Mouse (Mus musculus) adrenal gland, postnatal 4 days (tissue): ENCODE data around the gene Kctd2. TPM values are rescaled to one million over a fixed set of nuclear protein-coding genes. Genes with fewer than 3 reads are reported as not detected.
A peak's percentile ranks its signal among the peaks of the same experiment; 100 is the strongest.
"Not testable (repeated sequence)": the region's sequence is repeated elsewhere in the genome, so short reads cannot be mapped to it uniquely, and the experiment has no call there.

Experiments
- DNase-seq, 2 experiments: peaks; one replicate each; pipeline ENCODE4 v3.0.0; 2021 to 2022; ENCODE audit warnings: low spot score in 2 of 2, mixed read lengths in 2 of 2
- long read RNA-seq, 2 experiments: library from polyadenylated mRNA; stranded (forward); transcript quantifications; one replicate each; pipeline ENCODE4 v2.0.0; 2021
- total RNA-seq, 2 experiments: library from RNA; stranded (reverse); gene quantifications; 2 replicates each; pipeline ENCODE4 v1.2.3; 2021

Gene Kctd2
- 10 to 100 TPM; 56.7 to 61.6 TPM for total RNA-seq
- long read RNA-seq, experiment 1, transcript Kctd2-201 (6 exons, 1,764 nt): major isoform, 35 of 69 reads
- long read RNA-seq, experiment 1, transcript Kctd2-202 (5 exons, 2,649 nt): minor isoform, 18 of 69 reads
- long read RNA-seq, experiment 1, partial matches to known transcripts: 2 of 69 reads
- long read RNA-seq, experiment 1, other reads (novel, unspliced or antisense): 13 of 69 reads
- long read RNA-seq, experiment 2, transcript Kctd2-202 (5 exons, 2,649 nt): minor isoform, 29 of 147 reads
- long read RNA-seq, experiment 2, transcript Kctd2-201 (6 exons, 1,764 nt): major isoform, 87 of 147 reads
- long read RNA-seq, experiment 2, partial matches to known transcripts: 7 of 147 reads
- long read RNA-seq, experiment 2, other reads (novel, unspliced or antisense): 21 of 147 reads

DNA sequence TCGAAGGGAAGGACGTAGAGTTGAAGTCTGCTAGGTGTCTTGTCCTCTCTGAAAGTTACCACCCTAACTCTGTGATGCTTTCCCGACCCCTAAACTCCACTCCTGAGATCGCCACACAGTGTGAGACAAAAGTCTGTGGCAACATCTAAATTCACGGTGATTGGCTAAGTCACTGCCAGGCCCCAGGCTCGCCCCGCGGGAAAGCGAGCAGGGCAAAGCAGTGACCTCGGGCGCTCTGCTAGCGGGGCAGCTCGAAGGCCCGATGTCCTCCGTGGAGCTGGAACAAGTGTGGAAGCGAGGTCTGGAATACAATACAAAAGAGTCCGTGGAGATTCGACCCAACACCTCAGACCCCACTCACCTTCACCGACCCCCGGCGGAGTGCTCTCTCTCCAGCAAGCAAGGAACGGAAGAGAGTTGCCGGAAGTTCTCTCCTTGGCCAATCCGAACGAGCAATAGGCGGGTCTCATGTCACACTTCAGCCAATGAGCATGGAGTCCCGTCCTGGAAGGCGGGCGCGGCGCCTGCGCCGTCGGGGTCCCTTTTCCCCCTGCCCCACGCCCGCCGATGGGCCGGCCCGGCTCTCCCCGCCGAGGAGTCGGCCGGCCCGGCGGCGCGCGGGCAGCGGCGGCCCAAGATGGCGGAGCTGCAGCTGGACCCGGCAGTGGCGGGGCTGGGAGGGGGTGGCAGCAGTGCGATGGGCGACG is at the start of gene Kctd2, which contains the start of gene Atp5h:
Gene Kctd2 (plus strand): TSS at position 598 of the 707 bp plus-strand sequence.
Gene Atp5h (minus strand): TSS at position 432 of the 707 bp plus-strand sequence.
- peak; percentile 86 to 92 for DNase-seq

DNA sequence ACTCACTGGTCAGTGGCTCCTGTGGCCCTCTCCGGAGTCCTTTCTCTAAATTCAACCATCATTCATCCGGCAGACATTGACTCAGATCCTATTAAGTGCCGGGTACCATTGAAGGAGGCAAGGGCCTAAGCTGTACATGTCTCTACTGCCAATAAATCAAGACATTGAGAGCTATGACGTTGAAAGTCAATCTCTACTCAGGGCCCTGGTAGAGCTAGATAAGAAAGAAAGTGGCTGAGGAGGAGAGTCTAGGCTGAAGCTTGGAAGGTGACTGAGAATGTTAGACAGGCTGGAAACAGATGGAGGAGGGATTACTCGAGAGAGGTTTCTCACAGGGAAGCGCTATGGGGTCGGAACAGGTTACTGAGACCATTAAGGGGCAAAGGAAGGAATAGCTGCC is 49.6 kb upstream of the Kctd2 start:
- no peak for DNase-seq

DNA sequence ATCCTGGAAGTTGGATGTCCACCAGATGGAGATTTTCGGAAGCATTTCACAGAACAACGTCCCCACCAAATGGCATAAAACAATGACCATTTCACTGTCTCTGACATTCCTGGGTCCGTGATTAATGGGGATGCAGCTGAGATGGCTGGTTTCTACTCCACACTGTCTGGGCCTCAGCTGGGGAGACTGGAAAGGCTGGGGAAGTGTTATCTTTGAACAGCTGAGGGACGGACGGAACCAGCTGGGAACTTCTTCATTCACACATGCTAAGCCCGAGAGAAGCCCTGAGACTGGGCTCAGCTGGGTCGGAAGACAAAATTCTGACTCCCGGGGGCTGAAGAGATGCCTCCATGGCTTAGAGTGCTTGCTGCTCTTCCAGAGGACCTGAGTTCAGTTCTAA is 48.6 kb upstream of the Kctd2 start:
- no peak for DNase-seq

DNA sequence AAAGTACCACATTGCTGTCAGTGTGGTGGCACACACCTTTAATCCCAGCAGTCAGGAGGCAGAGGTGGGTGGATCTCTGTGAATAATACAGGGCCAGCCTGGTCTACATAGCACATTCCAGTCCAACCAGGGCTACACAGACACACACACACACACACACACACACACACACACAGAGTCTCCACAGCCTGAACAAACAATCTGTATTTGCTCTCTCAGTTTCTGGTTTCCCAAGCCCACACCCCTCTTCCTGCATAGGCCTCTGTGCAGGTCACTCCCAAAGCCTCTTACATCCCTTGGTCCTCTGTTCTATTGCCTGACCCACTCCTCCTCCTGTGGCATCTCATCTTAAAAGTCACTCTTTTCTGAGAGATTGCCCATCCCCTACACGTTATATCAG is 47.9 kb upstream of the Kctd2 start:
- no peak for DNase-seq

DNA sequence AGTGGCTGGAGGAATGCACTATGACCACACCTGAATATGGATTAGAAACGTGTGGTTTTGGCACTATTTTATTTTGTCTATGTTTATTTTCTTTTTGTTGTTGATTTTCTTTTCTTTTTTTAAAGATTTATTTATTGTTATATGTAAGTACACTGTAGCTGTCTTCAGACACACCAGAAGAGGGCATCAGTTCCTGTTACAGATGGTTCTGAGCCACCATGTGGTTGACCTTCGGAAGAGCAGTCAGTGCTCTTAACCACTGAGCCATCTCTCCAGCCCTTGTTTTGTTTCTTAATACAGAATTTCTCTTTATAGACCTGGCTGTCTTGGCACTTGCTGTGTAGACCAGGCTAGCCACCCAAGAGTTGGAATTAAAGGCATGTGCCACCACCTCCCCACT is 47.2 kb upstream of the Kctd2 start:
- no peak for DNase-seq

DNA sequence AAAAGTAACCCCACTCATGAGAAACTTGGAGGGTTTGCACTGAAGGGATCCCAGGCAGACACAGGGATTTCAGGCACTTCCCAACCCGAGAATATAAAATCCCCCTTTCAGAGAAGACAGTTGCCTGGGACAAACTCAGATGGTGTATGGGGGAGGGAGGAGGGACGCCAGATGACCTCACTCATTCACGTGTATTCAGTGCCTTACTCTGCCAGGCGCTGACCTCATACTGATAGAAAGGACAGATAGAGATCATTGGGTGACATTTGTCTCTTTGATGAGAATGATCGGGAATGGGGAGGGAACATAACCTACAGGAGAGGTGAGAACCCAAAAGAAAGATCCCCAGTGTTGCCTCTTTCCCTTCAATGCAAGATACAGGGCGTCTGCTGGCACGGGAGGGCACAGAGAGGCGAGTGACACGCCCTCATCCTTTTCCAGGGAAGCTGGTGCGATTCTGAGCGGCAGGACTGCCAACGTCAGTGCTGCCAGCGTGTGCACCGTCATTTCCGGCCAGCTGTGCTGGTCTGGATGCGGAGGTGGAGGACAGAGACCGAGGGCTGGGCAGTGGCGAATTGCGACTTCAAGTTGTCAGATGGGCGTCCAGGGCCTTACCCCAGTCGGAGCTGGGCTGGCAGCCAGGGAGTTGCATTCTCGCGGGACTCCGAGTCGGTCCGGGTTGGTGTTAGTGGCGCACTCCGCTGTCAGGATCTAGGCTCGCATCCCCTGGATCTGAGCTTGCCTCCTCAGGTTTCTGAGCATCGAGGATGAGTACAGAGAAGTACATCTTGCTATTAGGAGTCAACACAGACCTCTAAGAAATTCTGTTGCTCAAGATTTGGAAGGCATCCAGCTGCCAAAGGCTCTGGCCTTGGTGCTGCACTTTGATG is 45.9 kb upstream of the Kctd2 start:
- DNase-seq: peak in 1 of 2 experiments; percentile 51

DNA sequence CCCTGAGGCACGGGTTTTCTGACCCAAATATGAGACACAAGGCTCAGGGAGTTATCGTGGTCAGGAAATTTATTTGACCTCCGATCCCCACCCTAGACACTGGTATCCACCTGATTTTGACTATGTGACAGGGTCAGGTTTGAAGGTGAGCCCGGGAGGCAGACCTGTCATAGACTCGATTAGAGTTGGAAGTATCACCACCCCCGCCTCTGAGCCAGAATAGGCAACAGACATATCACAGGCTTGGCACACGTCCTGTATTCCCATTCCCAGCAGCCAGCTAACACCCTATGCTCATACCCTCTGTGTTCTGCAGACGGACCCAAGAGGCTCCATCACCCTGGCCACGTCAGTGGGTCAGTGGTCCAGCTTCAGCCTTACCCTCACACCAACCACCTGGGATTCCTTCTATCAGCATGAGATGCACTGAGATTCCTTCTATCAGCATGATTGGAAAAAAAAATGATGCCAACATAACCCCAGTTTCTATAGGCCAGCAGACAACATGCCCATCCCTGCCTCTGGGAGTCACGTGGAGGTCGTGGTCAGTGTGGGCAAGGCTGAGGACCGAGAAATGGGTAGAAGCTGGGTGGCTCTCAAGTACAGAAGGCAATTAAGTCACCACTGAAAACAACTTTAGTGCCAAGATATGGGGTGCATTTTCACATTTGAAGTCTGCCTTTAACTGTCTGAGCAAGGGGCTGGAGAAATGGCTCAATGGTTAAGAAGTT is 45.1 kb upstream of the Kctd2 start:
- no peak for DNase-seq

DNA sequence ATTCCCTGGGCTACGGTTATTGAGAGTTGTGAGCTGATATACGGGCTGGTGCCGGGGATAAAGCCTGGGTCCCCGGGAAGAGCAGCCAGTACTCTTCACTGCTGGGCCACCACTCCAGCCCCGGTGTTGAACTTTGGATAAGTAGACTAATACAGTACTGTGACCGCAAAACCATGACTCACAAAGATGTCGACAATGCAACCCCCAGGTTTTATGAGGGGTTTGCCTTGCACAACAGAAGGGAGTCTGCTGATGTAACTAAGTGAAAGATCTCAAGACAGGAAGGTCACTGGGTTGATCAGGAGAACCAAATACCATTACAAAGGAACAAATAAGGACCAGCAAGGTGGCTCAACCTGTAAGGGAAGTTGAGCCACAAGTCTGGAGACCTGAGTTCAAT is 43.2 kb upstream of the Kctd2 start:
- DNase-seq: no peak

DNA sequence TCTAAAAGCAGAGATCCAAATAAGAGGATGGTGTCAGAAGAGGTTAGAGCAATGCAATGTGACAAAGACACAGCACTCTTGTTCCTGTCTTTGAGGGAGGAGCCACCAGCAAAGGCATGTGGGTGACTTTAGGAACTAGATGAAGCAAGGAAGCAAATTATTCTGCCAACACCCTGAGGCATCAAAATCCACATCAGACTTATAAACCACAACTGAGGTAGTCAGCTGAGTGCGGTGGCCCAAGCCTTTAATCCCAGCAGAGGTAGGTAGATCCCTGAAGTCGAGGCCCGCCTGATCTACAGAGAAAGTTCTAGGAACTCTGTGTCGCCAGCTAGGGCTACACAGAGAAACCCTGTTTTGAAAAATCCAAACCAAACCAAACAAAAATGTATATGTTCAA is 42.7 kb upstream of the Kctd2 start:
- DNase-seq: no peak

DNA sequence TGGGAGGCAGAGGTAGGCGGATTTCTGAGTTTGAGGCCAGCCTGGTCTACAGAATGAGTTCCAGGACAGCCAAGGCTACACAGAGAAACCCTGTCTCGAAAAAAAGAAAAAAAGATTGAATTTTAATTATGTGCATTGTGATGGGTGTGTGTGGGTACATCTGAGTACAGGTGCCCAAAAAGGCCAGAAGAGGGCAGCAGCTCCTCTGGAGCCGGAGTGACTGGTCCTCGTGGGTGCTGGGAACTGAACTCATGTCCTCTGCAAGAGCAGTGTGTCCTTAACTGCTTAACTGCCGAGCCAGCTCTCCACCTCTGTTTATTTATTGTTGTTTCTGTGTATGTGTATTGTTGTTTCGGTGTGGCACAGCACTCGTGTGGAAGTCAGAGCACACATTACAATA is 42.1 kb upstream of the Kctd2 start:
- DNase-seq: no peak

DNA sequence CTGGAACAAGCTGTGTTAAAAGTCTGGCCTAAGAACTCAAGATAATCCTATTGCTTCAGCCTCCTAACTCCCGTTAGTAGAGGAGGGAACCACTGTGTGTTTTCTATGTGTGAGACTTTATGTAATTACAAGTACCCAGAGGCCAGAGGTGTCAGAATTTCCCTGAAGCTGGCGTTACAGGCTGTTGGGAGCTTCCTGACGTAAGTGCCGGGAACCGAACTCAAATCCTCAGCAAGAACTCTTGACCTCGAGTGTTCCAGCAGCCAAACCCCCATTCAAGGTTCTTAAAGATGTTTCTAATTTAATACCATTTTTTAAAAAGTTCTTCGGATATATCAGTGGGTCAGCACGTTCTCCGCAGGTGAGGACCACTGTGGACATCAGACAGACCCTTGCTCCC is 38.7 kb upstream of the Kctd2 start:
- DNase-seq: no peak

DNA sequence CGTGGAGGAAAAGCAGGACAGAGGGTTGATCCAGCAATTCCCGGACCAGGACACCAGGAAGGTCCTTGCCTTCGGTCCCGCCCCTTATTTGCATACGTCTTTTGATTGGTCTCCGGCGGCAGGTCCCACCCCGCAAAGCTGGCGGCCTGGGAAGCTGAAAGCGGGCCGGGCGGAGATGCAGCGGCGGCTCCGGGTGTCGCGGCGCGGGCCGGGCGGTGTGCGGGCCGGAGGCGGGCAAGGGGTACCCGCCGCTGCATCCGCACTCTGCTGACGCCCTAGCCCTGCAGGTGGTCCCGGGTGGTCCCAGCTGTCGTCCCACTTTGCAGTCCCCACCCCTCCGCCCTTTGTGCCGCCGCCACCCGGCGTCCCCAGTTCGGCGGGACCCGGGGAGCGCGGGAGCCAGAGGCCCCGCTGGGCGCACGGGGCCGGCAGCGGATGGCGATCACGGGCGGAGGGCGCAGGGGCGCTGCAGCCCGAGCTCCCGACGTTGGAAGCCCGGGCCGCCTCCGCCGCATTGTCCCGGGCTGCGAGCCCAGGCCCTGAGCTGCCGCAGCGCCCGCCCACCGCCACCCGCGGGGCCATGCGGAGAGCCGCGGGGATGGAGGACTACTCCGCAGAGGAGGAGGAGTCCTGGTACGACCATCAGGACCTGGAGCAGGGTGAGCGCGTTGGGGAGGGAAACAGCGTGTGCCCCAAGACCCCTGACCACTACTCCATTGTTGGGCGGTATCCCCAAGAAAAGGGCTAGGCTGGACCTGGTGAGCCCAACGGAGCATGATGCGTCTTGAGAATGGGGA is 38.0 kb upstream of the Kctd2 start, which contains the start of gene Cdr2l:
Gene Cdr2l (plus strand): TSS at position 174 of the 797 bp plus-strand sequence.
- peak; percentile 74 to 84 for DNase-seq

DNA sequence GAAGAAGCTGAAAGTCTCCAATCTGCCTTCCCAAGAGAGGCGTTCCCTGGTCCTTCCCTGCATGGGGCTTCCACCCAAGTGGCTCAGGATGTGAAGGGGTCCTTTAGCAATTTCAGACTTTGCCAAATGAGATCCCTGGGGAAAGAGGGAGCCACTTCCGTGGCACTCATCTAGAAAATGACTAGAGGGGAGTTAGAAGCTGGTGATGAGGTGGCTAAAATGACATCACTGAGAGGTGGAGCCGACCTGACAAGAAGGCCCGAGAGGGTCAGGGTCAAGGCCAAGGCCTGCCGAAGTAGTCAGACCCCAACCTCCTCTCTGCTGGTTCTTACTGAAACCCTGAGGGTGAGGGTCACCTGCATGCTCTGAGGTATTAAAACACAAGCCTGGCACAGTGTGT is 37.0 kb upstream of the Kctd2 start:
- DNase-seq: no peak

DNA sequence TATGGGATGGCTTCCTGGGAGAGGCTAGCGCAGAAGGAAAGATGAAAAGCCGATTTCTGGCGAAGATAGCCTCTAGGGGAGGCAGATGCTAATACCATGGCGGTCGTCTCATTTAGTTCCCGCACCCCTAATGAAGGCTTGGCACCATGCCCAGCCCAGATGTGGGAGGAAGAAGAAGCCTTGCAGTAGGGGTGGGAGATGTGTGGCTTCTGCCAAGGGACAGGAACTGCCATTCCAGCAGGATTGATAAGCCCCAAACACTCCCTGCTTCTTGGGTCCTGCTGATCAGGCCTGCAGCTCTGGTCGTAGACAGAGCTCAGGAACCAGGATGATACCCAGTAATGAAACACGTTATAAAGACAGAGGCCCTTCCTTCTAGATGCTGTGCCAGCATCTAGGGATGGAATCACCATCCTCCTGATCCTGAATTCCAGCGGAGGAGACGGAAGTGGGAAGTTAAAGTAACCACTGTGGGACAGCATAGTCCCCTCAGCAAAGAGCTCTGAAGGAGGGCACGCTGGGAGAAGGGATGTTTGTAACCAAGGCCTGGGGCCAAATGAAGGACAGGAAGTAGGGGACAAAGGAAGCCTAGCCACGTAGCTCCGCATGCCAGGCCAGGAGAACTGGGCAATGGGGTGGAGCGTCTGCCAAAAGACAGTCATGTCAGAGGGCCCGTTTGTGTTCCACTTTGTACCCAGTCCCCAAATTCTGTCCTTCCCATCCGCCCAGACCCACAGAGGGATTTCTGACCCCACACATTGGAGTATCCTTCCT is 36.0 kb upstream of the Kctd2 start:
- DNase-seq: no peak

DNA sequence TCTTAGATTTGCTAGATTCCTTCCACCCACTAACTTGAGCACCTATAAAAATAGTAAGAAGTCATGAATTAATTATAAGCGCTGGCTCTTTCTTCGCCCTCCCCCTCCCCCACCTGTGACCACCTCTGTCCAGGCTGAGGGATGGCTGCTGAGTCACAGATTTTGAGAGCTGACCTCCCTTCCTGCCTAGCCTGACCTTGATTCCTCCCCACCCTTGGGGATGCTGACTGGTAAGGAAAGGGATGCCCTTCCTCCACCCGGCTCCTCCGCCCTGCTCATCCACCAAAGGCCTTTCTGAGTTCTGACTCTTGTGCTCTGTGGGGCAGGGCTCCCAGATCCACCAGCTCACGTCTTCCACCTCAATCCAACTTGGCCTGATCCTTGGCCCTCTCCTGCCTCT is 35.3 kb upstream of the Kctd2 start:
- DNase-seq: no peak

DNA sequence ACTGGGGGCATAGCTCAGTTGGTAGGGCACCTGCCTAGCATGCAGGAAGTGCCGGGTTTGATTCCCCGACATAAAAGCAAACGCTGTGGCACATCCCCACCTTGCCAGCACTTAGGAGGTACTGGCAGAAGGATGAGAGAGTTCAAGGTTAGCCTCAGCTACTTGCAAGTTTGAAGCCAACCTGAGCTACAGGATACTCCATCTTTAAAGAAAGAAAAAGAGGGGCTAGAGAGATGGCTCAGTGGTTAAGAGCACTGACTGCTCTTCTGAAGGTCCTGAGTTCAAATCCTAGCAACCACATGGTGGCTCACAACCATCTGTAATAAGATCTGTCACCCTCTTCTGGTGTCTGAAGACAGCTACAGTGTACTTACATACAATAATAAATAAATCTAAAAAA is 33.1 kb upstream of the Kctd2 start:
- not testable (repeated sequence) for DNase-seq

DNA sequence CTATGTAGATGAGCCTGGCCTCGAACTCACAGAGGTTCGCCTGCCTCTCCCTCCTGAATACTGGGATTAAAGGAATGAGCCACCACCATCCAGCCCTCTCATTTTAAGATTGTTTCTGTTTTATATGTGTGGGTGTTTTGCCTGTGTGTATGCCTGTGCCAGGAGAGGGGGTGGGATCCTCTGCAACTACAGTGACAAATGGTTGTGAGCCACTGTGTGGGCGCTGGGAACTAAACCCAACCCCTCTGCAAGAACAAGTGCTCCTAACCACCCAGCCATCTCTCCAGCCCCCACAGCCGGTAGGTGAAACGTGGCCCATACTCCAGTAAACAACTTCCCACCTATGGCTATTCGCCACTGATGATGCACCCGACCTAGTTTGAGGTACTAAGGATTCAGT is 28.6 kb upstream of the Kctd2 start:
- no peak for DNase-seq

DNA sequence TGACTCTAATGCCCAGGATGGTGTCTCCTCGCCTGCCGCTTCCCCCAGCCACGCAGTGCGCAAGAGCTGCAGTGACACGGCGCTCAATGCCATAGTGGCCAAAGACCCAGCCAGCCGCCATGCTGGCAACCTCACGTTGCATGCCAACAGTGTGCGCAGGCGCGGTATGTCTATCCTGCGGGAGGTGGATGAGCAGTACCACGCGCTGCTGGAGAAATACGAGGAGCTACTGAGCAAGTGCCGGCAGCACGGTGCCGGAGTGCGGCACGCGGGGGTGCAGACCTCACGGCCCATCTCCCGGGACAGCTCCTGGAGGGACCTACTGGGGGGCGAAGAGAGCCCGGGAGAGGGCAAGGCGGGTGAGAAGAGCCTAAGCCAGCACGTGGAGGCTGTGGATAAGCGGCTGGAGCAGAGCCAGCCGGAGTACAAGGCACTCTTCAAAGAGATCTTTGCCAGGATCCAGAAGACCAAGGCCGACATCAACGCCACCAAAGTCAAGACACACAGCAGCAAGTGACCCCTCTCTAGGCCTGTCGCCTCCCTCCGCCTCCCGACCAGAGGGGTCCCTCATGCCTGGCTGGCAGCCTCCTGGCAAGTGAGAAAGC is 26.1 kb upstream of the Kctd2 start:
- no peak for DNase-seq

DNA sequence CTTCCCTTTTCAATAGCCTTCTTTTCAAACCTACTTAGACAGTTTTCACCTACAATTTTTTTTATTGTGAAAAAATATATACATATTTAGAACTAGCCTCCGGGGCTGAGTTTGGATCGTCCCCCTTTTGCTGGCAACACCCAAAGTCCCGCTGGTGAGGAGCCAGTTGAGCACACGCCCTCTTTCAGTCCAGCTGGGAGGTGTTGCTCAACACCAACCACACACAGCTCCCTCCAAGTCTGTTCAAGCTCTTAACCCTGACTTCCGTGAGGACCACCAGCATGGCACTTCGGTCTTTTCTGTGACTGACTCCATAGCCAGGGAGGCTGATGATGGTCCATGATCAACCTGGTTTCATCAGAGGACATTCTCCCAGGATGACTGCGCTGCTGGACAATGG is 21.8 kb upstream of the Kctd2 start:
- DNase-seq: no peak
